Mouse (Mus musculus): Measurements from ENCODE around the gene Smok3c.
"Not testable (repeated sequence)": the region's sequence is repeated elsewhere in the genome, so short reads cannot be mapped to it uniquely, and the experiment has no call there.

GRCm38 (mm10) chr5:138109847-138110396 is 56.9 kb downstream of the Smok3c start:
- TF ChIP-seq CTCF (IDR thresholded peaks at IDR 0.05; ENCODE audit: control insufficient read depth, insufficient read depth, insufficient read length); USF1 (IDR thresholded peaks at IDR 0.05; ENCODE audit: low read depth); CEBPB (IDR thresholded peaks at IDR 0.05; ENCODE audit: low read depth); FOSL1 (IDR thresholded peaks at IDR 0.05; ENCODE audit: insufficient read depth, low read length, poor library complexity, severe bottlenecking); MYOD1 (IDR thresholded peaks at IDR 0.05; ENCODE audit: control insufficient read depth, insufficient read length, low read depth); MAX (IDR thresholded peaks at IDR 0.05): not testable (repeated sequence)
